Mouse (Mus musculus) cerebellum, adult 2 months (tissue): ENCODE measurements at regions not wholly inside any gene's neighbourhood (a gene's known extent, or its start where the extent isn't known, plus 50 kb on each side); places are given as distances from the start of the nearest gene placed in this dataset.

Experiments
- CTCF ChIP-seq: fragments of 200-500 bp; IDR thresholded peaks from 2 replicates; pipeline ENCODE4 v1.5.1; 2011; ENCODE audit warnings: low read depth, mild to moderate bottlenecking, control low read depth, low read length, moderate library complexity, borderline replicate concordance; ENCODE audit not compliant: insufficient read depth
- POLR2A ChIP-seq: fragments of 200-500 bp; IDR thresholded peaks from 2 replicates; pipeline ENCODE4 v1.6.1; 2011; ENCODE audit warnings: low read length, control low read depth, borderline replicate concordance; ENCODE audit not compliant: insufficient read depth

GRCm38 (mm10) chr7:145026014-145026285 lies 86.2 kb upstream of the Ccnd1 start:
- TF ChIP-seq CTCF = no peak
- TF ChIP-seq POLR2A = no peak
